ENCODE assay signal across 8 mouse cellular contexts in genomic region chr2:84650464-84651195, GRCm38 (mm10). TPM values are rescaled to one million over a fixed set of nuclear protein-coding genes. Genes with fewer than 3 reads are reported as not detected.
DNase-seq lines count a peak whose midpoint lies in the region; ATAC-seq lines count a peak whose summit lies in the region.

Ctnnd1 (minus strand) TSS chr2:84650765.

- peaks cover 16% of the 10 kb centered on the region for H3K4me1 ChIP-seq in embryonic facial prominence, embryonic 13.5 days
- peaks cover 15% of the 10 kb centered on the region for H3K4me1 ChIP-seq in limb, embryonic 10.5 days
- H3K4me1 ChIP-seq in midbrain, embryonic 12.5 days: peaks cover 11% of the 10 kb centered on the region; the same call in 1 of the 2 replicates
- peaks cover 5% of the 10 kb centered on the region; the same call in 1 of the 2 replicates for H3K4me1 ChIP-seq in stomach, embryonic 15.5 days

- peak within 1 kb of the TSS; percentile 73 for H3K4me2 ChIP-seq in embryonic facial prominence, embryonic 13.5 days
- peak within 1 kb of the TSS; percentile 80 for H3K4me2 ChIP-seq in midbrain, embryonic 12.5 days (replicated peaks)
- peak within 1 kb of the TSS; percentile 55 for H3K4me2 ChIP-seq in stomach, embryonic 15.5 days

- peak; percentile 97 for ATAC-seq in embryonic facial prominence, embryonic 13.5 days (ENCODE audit: insufficient number of reproducible peaks, insufficient read depth, low FRiP score, low TSS enrichment, low read depth)
- peak; percentile 98 for ATAC-seq in midbrain, embryonic 12.5 days (ENCODE audit: low FRiP score, low read depth)
- ATAC-seq in stomach, embryonic 15.5 days (ENCODE audit: insufficient read depth, low FRiP score, low read depth): peak; percentile 99

- whole genome bisulfite sequencing in embryonic facial prominence, embryonic 13.5 days: under 1% methylated on average over 15 of the region's 15 CpGs
- WGBS in limb, embryonic 10.5 days: under 1% methylated on average over 15 of the region's 15 CpGs
- WGBS in midbrain, embryonic 12.5 days: under 1% methylated on average over 15 of the region's 15 CpGs
- WGBS in stomach, embryonic 15.5 days: under 1% methylated on average over 15 of the region's 15 CpGs

- no peaks in the 10 kb centered on the region for H3K27me3 ChIP-seq in embryonic facial prominence, embryonic 13.5 days
- no peaks in the 10 kb centered on the region for H3K27me3 ChIP-seq in limb, embryonic 10.5 days (ENCODE audit: low read depth, poor library complexity, severe bottlenecking)
- no peaks in the 10 kb centered on the region for H3K27me3 ChIP-seq in midbrain, embryonic 12.5 days
- H3K27me3 ChIP-seq in stomach, embryonic 15.5 days (replicated peaks): no peaks in the 10 kb centered on the region

- no peaks in the 10 kb centered on the region for H3K36me3 ChIP-seq in embryonic facial prominence, embryonic 13.5 days
- peaks cover 15% of the 10 kb centered on the region; the same call in 1 of the 2 replicates for H3K36me3 ChIP-seq in limb, embryonic 10.5 days
- H3K36me3 ChIP-seq in midbrain, embryonic 12.5 days: no peaks in the 10 kb centered on the region
- no peaks in the 10 kb centered on the region for H3K36me3 ChIP-seq in stomach, embryonic 15.5 days

- H3K4me3 ChIP-seq in embryonic facial prominence, embryonic 13.5 days: peak within 1 kb of the TSS; percentile 72
- peak within 1 kb of the TSS; percentile 74 for H3K4me3 ChIP-seq in limb, embryonic 10.5 days
- peak within 1 kb of the TSS; percentile 80 for H3K4me3 ChIP-seq in midbrain, embryonic 12.5 days
- peak within 1 kb of the TSS; percentile 63 for H3K4me3 ChIP-seq in stomach, embryonic 15.5 days (replicated peaks)

- H3K9ac ChIP-seq in embryonic facial prominence, embryonic 13.5 days: peak within 1 kb of the TSS; percentile 87
- H3K9ac ChIP-seq in midbrain, embryonic 12.5 days (replicated peaks): peak within 1 kb of the TSS; percentile 89
- H3K9ac ChIP-seq in stomach, embryonic 15.5 days: peak within 1 kb of the TSS; percentile 69

- no peaks in the 10 kb centered on the region for H3K9me3 ChIP-seq in embryonic facial prominence, embryonic 13.5 days
- no peaks in the 10 kb centered on the region for H3K9me3 ChIP-seq in limb, embryonic 10.5 days (replicated peaks)
- no peaks in the 10 kb centered on the region for H3K9me3 ChIP-seq in midbrain, embryonic 12.5 days
- H3K9me3 ChIP-seq in stomach, embryonic 15.5 days: no peaks in the 10 kb centered on the region

- DNase-seq in 3134 (ENCODE audit: extremely low read depth, insufficient read length, low spot score): peak; percentile 79
- DNase-seq in adrenal gland, postnatal 4 days (ENCODE audit: low spot score in 2 of 2): peak; percentile 35 to 57
- DNase-seq in heart, adult 11 months: peak; percentile 99
- DNase-seq in kidney, adult 18-20 months: peak; percentile 84
- DNase-seq in limb, embryonic 10.5 days (ENCODE audit: low spot score): peak; percentile 78

- peak within 1 kb of the TSS; percentile 99 for H3K27ac ChIP-seq in embryonic facial prominence, embryonic 13.5 days
- peak within 1 kb of the TSS; percentile 94 for H3K27ac ChIP-seq in limb, embryonic 10.5 days
- peak within 1 kb of the TSS; percentile 93 for H3K27ac ChIP-seq in midbrain, embryonic 12.5 days (replicated peaks)
- H3K27ac ChIP-seq in stomach, embryonic 15.5 days: peak within 1 kb of the TSS; percentile 99

RNA-seq across cellular contexts. Expression of gene Ctnnd1, which starts in this region (rescaled TPM):
- total RNA-seq in adrenal gland, postnatal 4 days (2021): 100 to 1,000 TPM; 157 to 165 TPM
- 43.8 and 49.6 TPM in 2 replicates for polyA plus RNA-seq in embryonic facial prominence, embryonic 13.5 days (2015; fragmentation: Nextera tagmentation; extraction: Ambion mirVana)
- 38.2 and 40.0 TPM in 2 replicates for polyA plus RNA-seq in limb, embryonic 10.5 days (2016; fragmentation: Nextera tagmentation; extraction: Ambion mirVana)
- 47.4 and 47.7 TPM in 2 replicates for polyA plus RNA-seq in midbrain, embryonic 12.5 days (2016; fragmentation: Nextera tagmentation; extraction: Ambion mirVana)
- polyA plus RNA-seq in stomach, embryonic 15.5 days (2015; fragmentation: Nextera tagmentation; extraction: Ambion mirVana): 60.0 and 71.9 TPM in 2 replicates

Comparison
In these comparisons a context has a peak if more than half of its experiments do, and no peak if none do; other contexts are left out.
1. Peak in every context shown above with its lines: DNase-seq, ATAC-seq, H3K4me3 ChIP-seq and H3K27ac ChIP-seq.
2. DNase-seq: peak in every context shown above with its lines; median percentile 99 in heart, adult 11 months; 84 in kidney, adult 18-20 months; 79 in 3134; 78 in limb, embryonic 10.5 days; 46 in adrenal gland, postnatal 4 days.